Mouse (Mus musculus): Measurements from ENCODE around the gene Lca5. TPM values are rescaled to one million over a fixed set of nuclear protein-coding genes. Genes with fewer than 3 reads are reported as not detected.

Lca5 gene
- polyA plus RNA-seq, 1 experiment = 8.2 TPM

GRCm38 (mm10) chr9:83398260-83398659, 42.7 kb downstream of the Lca5 start:
- no peak overlapping the region for H3K4me3 ChIP-seq (ENCODE audit: insufficient read depth, low read length)
- TF ChIP-seq POLR2A (IDR thresholded peaks at IDR 0.05; ENCODE audit: borderline replicate concordance, low read depth, low read length) (no peak), CTCF (IDR thresholded peaks at IDR 0.05; ENCODE audit: low read depth, low read length) (no peak)
- no peak overlapping the region for H3K27ac ChIP-seq (ENCODE audit: insufficient read depth, low read depth, low read length)
- H3K4me1 ChIP-seq (ENCODE audit: control insufficient read depth, insufficient read depth, low read length) = peaks cover 20% of the 10 kb centered on the region

GRCm38 (mm10) chr9:83395456-83395855, 45.5 kb downstream of the Lca5 start:
- H3K27ac ChIP-seq (ENCODE audit: insufficient read depth, low read depth, low read length) = no peak overlapping the region
- no peak overlapping the region for H3K4me3 ChIP-seq (ENCODE audit: insufficient read depth, low read length)
- peaks cover 18% of the 10 kb centered on the region for H3K4me1 ChIP-seq (ENCODE audit: control insufficient read depth, insufficient read depth, low read length)
- TF ChIP-seq CTCF (IDR thresholded peaks at IDR 0.05; ENCODE audit: low read depth, low read length) (no peak), POLR2A (IDR thresholded peaks at IDR 0.05; ENCODE audit: borderline replicate concordance, low read depth, low read length) (no peak)

- Histone ChIP-seq H3K27ac (ENCODE audit: insufficient read depth, low read depth, low read length) (no peak overlapping the region), H3K4me3 (ENCODE audit: insufficient read depth, low read length) (no peak overlapping the region), H3K4me1 (ENCODE audit: control insufficient read depth, insufficient read depth, low read length) (peaks cover 8% of the 10 kb centered on the region)
- TF ChIP-seq POLR2A (IDR thresholded peaks at IDR 0.05; ENCODE audit: borderline replicate concordance, low read depth, low read length) (no peak), CTCF (IDR thresholded peaks at IDR 0.05; ENCODE audit: low read depth, low read length) (no peak)
Observed at GRCm38 (mm10) chr9:83391996-83392395, 48.9 kb downstream of the Lca5 start.

- no peak overlapping the region for H3K4me3 ChIP-seq (ENCODE audit: insufficient read depth, low read length)
- H3K27ac ChIP-seq (ENCODE audit: insufficient read depth, low read depth, low read length) = no peak overlapping the region
- peaks cover 12% of the 10 kb centered on the region for H3K4me1 ChIP-seq (ENCODE audit: control insufficient read depth, insufficient read depth, low read length)
- TF ChIP-seq POLR2A (IDR thresholded peaks at IDR 0.05; ENCODE audit: borderline replicate concordance, low read depth, low read length) (no peak), CTCF (IDR thresholded peaks at IDR 0.05; ENCODE audit: low read depth, low read length) (no peak)
Observed at GRCm38 (mm10) chr9:83389570-83389969, 51.4 kb downstream of the Lca5 start.

- Histone ChIP-seq H3K4me3 (ENCODE audit: insufficient read depth, low read length) (no peak overlapping the region), H3K4me1 (ENCODE audit: control insufficient read depth, insufficient read depth, low read length) (peaks cover 4% of the 10 kb centered on the region; the same call in 1 of the 2 replicates), H3K27ac (ENCODE audit: insufficient read depth, low read depth, low read length) (no peak overlapping the region)
- TF ChIP-seq POLR2A (IDR thresholded peaks at IDR 0.05; ENCODE audit: borderline replicate concordance, low read depth, low read length) (no peak), CTCF (IDR thresholded peaks at IDR 0.05; ENCODE audit: low read depth, low read length) (no peak)
Observed at GRCm38 (mm10) chr9:83386264-83386855, 54.6 kb downstream of the Lca5 start.

DNA sequence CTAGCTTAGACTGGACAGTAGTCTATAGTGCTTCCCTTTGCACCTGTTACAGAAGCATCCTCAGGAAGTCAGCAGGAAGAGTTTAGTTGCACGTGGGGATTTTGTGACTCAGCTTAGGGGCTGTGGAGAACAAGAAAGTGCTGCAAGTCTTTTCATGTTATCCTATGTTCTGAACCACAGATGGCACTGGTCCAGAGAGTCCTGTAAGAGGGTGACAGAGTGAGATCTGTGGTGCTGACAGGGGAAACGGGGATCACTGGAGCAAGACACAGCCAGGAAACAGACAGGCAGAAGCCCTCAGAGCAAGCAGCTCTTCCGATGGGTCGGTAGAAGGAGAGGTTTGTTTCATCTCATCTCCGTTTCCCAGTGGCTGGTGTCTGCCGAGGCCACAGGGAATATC, 55.6 kb downstream of the Lca5 start:
- Histone ChIP-seq H3K4me3 (ENCODE audit: insufficient read depth, low read length) (no peak overlapping the region), H3K27ac (ENCODE audit: insufficient read depth, low read depth, low read length) (no peak overlapping the region), H3K4me1 (ENCODE audit: control insufficient read depth, insufficient read depth, low read length) (peaks cover 4% of the 10 kb centered on the region; the same call in 1 of the 2 replicates)
- TF ChIP-seq POLR2A (IDR thresholded peaks at IDR 0.05; ENCODE audit: borderline replicate concordance, low read depth, low read length) = no peak
- no peak for TF ChIP-seq CTCF (IDR thresholded peaks at IDR 0.05; ENCODE audit: low read depth, low read length)

DNA sequence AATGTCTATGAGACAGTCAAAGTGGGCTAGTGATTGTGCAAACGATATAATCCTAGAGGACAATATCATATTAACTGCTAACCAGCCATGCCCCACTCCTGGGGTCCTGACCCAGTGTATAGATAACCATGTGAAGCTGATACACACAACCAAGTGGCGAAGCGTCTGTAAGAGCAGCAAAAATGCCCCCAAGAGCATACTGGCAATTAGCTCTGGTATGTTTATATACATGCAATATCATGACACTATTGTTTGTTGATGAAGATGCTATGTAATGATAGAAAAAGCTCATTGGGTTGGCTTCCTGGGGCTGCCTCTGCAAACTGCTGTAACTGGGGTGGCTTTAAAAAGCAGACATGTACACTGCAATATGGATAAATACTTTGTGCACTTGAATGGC, 57.7 kb downstream of the Lca5 start:
- no peak overlapping the region for H3K4me3 ChIP-seq (ENCODE audit: insufficient read depth, low read length)
- H3K4me1 ChIP-seq (ENCODE audit: control insufficient read depth, insufficient read depth, low read length) = peaks cover 4% of the 10 kb centered on the region; the same call in 1 of the 2 replicates
- TF ChIP-seq CTCF (IDR thresholded peaks at IDR 0.05; ENCODE audit: low read depth, low read length) (no peak), POLR2A (IDR thresholded peaks at IDR 0.05; ENCODE audit: borderline replicate concordance, low read depth, low read length) (no peak)
- H3K27ac ChIP-seq (ENCODE audit: insufficient read depth, low read depth, low read length) = no peak overlapping the region

DNA sequence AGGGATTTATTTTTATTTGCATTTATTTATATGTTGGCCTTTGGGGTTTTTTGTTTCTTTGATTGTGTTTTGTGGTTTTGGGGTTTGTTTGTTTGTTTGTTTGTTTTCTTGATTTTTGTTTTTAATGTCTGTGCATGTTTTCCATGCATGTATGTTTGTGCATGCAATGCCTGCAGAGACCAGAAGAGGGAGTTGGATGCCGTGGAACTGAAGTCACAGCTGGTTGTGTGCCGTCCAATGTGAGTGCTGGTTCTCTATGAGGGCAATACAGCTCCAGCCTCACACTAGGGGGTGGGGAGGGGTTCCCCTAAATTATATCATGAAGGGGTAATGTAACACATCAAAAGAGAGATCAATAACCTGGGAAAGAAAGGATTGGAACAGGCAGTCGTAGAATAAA, 58.2 kb downstream of the Lca5 start:
- no peak overlapping the region for H3K27ac ChIP-seq (ENCODE audit: insufficient read depth, low read depth, low read length)
- peak; percentile 79 for TF ChIP-seq CTCF (IDR thresholded peaks at IDR 0.05; ENCODE audit: low read depth, low read length)
- TF ChIP-seq POLR2A (IDR thresholded peaks at IDR 0.05; ENCODE audit: borderline replicate concordance, low read depth, low read length) = no peak
- H3K4me3 ChIP-seq (ENCODE audit: insufficient read depth, low read length) = no peak overlapping the region
- peaks cover 4% of the 10 kb centered on the region; the same call in 1 of the 2 replicates for H3K4me1 ChIP-seq (ENCODE audit: control insufficient read depth, insufficient read depth, low read length)

DNA sequence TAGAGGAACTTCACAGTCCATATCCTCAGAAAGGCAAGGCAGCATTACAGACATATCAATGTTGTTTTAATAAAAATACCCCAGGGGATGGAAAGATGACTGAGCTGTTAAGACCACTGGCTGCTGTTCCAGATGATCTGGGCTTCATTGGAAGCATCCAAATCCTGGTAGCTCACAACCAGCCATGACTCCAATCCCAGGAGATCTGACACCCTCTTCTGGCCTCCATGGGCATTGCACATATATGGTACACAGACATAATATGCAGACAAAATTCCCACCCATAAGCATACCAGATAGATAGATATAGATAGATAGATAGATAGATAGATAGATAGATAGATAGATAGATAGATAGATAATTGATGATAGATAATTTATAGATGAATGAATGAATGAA, 59.6 kb downstream of the Lca5 start:
- no peak; the same call in 1 of the 2 replicates for TF ChIP-seq CTCF (IDR thresholded peaks at IDR 0.05; ENCODE audit: low read depth, low read length)
- no peak for TF ChIP-seq POLR2A (IDR thresholded peaks at IDR 0.05; ENCODE audit: borderline replicate concordance, low read depth, low read length)
- Histone ChIP-seq H3K4me3 (ENCODE audit: insufficient read depth, low read length) (no peak overlapping the region), H3K27ac (ENCODE audit: insufficient read depth, low read depth, low read length) (no peak overlapping the region), H3K4me1 (ENCODE audit: control insufficient read depth, insufficient read depth, low read length) (peaks cover 4% of the 10 kb centered on the region; the same call in 1 of the 2 replicates)

DNA sequence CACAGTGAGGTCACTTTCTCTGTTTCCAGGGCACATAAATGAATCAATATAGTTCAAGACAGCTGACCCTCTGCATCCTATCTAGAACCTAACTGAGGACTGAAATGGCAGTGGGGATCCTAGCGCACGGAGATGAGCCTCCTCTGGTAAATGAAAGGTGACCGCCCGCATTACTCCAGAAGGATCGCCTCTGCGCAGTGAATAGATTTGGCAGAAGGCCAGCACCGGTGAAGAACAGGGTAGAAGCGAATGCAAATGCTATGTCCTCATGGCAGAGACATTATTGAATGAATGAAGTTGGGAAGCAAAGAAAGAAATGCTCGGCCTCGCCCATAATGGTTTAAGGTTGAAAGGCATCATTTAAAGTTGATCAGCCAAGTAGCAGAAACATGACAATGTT, 61.3 kb downstream of the Lca5 start:
- H3K4me1 ChIP-seq (ENCODE audit: control insufficient read depth, insufficient read depth, low read length) = no peaks in the 10 kb centered on the region
- no peak overlapping the region for H3K27ac ChIP-seq (ENCODE audit: insufficient read depth, low read depth, low read length)
- TF ChIP-seq CTCF (IDR thresholded peaks at IDR 0.05; ENCODE audit: low read depth, low read length) (no peak), POLR2A (IDR thresholded peaks at IDR 0.05; ENCODE audit: borderline replicate concordance, low read depth, low read length) (no peak)
- no peak overlapping the region for H3K4me3 ChIP-seq (ENCODE audit: insufficient read depth, low read length)

All from bone marrow macrophage, adult 2 months (primary cell).